Mouse (Mus musculus) brain, embryonic 14.5 days (tissue): ENCODE data around the gene Ephb1.

Experiments used
- CTCF ChIP-seq: fragments of 200-500 bp; IDR thresholded peaks from 2 replicates; pipeline ENCODE4 v1.5.1; 2012; ENCODE audit warnings: inconsistent platforms, mild to moderate bottlenecking, moderate library complexity, borderline replicate concordance; ENCODE audit not compliant: insufficient read depth, insufficient read length; ENCODE audit errors: extremely low read depth
- POLR2A ChIP-seq: fragments of 200-500 bp; IDR thresholded peaks from 2 replicates; pipeline ENCODE4 v1.6.1; 2012; ENCODE audit warnings: mild to moderate bottlenecking, inconsistent platforms, borderline replicate concordance; ENCODE audit not compliant: poor library complexity, insufficient read depth, insufficient read length, severe bottlenecking; ENCODE audit errors: extremely low read depth

GRCm38 (mm10) chr9:102025141-102025540, 329.4 kb downstream of the Ephb1 start:
- TF ChIP-seq CTCF, result no peak
- no peak for TF ChIP-seq POLR2A
